Mouse (Mus musculus) hindbrain, embryonic 14.5 days (tissue): Measurements from ENCODE around the gene Nmnat2. TPM values are rescaled to one million over a fixed set of nuclear protein-coding genes. Genes with fewer than 3 reads are reported as not detected.

Source experiments
- ATAC-seq: fragments of 200-750 bp; cut with Nextera tagmentation; 2 replicates; pipeline ENCODE4 v1.8.0; 2017; ENCODE audit warnings: moderate number of reproducible peaks, mild to moderate bottlenecking, moderate TSS enrichment, moderate library complexity; ENCODE audit not compliant: low FRiP score
- DNase-seq: peaks from one replicate; pipeline ENCODE4 v3.0.0-alpha.2; 2015; ENCODE audit warnings: low spot score
- H3K27ac ChIP-seq: fragments of 300-500 bp; sonication (generic); 2 replicates; pipeline ENCODE4 v1.5.1; 2014; ENCODE audit warnings: mild to moderate bottlenecking, moderate library complexity
- H3K27me3 ChIP-seq: fragments of 300-500 bp; sonication (generic); 2 replicates; pipeline ENCODE4 v1.6.1; 2014; ENCODE audit warnings: mild to moderate bottlenecking, low read length, mixed read lengths; ENCODE audit not compliant: control insufficient read depth, insufficient read depth
- H3K36me3 ChIP-seq: fragments of 300-500 bp; sonication (generic); replicated peaks from 2 replicates; pipeline ENCODE4 v1.6.1; 2014; ENCODE audit not compliant: control insufficient read depth, insufficient read depth
- H3K4me1 ChIP-seq: fragments of 300-500 bp; sonication (generic); replicated peaks from 2 replicates; pipeline ENCODE4 v1.6.1; 2014; ENCODE audit warnings: antibody characterized with exemption, low read length, mixed read lengths; ENCODE audit not compliant: control insufficient read depth, insufficient read depth
- H3K4me2 ChIP-seq: fragments of 300-500 bp; sonication (generic); replicated peaks from 2 replicates; pipeline ENCODE4 v1.6.1; 2014; ENCODE audit warnings: mild to moderate bottlenecking, moderate library complexity
- H3K4me3 ChIP-seq: fragments of 300-500 bp; sonication (generic); replicated peaks from 2 replicates; pipeline ENCODE4 v1.5.1; 2014; ENCODE audit warnings: mild to moderate bottlenecking, low read length
- H3K9ac ChIP-seq: fragments of 300-500 bp; sonication (generic); 2 replicates; pipeline ENCODE4 v1.6.1; 2014
- H3K9me3 ChIP-seq: fragments of 300-500 bp; sonication (generic); 2 replicates; pipeline ENCODE4 v1.6.1; 2016; ENCODE audit warnings: low read length; ENCODE audit not compliant: control insufficient read depth
- WGBS: fragments of 180-500 bp; shearing (Covaris S2); extraction: QIAGEN DNeasy Blood & Tissue Kit; methylation state at CpG from one replicate; pipeline ENCODE4 v1.1.7; 2014; 5-methylcytosine and 5-hydroxymethylcytosine counted together
- polyA plus RNA-seq: library from polyadenylated mRNA; unstranded; fragments of >200 nt; fragmentation: Nextera tagmentation; extraction: Ambion mirVana; gene quantifications from 2 replicates; pipeline ENCODE4 v1.2.1, GENCODE M21; 2014

Nmnat2 gene
- polyA plus RNA-seq, 1 experiment from 2014 or later: 84.7 TPM

DNA sequence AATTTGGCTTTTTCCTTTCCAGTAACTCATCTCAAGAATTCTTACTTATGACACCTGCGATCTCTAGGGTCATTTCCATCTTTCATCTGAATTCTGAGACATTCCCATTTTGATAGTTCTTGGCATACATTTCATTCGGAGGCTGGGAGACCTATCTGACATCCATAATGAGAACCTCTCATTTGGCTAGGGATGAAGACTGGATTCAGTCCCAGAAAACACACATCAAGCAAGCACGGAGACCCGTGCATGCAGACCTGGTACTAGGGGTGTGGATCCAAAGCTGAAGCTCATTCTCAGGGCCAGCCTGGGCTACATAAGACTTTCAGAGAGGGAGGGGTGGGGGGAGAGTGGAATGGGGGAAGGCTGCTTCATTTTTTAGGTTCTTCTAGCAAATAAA, 68.2 kb downstream of the Nmnat2 start:
- no peak overlapping the region for H3K9ac ChIP-seq
- no peaks in the 10 kb centered on the region for H3K27me3 ChIP-seq
- ATAC-seq (no peak), DNase-seq (no peak)
- H3K36me3 ChIP-seq: no peaks in the 10 kb centered on the region
- H3K4me2 ChIP-seq: no peak overlapping the region
- H3K27ac ChIP-seq: no peak overlapping the region
- WGBS: 85% methylated on average over 4 of the region's 4 CpGs
- no peaks in the 10 kb centered on the region for H3K9me3 ChIP-seq
- H3K4me3 ChIP-seq: no peak overlapping the region
- H3K4me1 ChIP-seq: peaks cover 5% of the 10 kb centered on the region; the same call in 1 of the 2 replicates

DNA sequence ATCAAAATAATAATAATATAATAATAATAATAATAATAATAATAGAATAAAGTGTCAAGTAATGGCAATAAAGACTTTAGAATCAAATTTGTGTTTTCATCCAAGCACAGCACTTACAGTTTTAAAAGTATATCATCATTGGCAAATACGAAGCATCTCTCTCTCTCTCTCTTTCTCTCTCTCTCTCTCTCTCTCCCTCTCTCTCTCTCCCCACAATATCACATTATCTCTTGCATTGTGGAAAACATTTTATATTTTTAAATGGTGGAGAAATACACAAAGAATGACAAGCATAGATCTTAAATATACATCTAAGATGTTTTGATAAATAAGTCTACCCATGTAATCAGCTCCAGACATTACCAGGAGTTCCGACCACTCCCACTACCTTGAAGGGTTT, 69.1 kb downstream of the Nmnat2 start:
- Histone ChIP-seq H3K4me3 (no peak overlapping the region), H3K36me3 (no peaks in the 10 kb centered on the region), H3K9ac (no peak overlapping the region), H3K27me3 (no peaks in the 10 kb centered on the region), H3K9me3 (no peaks in the 10 kb centered on the region), H3K4me2 (no peak overlapping the region), H3K27ac (no peak overlapping the region), H3K4me1 (peaks cover 5% of the 10 kb centered on the region; the same call in 1 of the 2 replicates)
- DNase-seq: no peak
- ATAC-seq: no peak
- WGBS: 91% methylated on average over 2 of the region's 2 CpGs

DNA sequence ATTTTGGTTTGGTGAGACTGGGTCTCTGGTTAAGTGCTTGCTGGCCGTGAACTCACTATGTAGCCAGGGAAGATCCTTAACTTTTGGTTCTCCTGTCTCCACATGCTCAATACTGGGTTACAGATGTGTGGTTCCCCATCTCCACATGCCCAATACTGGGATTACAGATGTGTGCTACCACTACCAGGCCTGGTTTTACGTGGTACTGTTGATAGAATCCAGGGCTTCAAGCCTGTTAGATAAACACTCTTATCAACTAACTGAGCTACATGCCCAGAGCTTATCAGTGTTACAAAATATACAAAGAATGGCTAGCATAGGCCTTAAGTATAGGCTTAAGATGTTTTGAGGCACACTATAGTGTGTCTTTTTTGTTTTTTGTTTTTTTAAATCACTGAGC, 69.7 kb downstream of the Nmnat2 start:
- no peak overlapping the region for H3K4me3 ChIP-seq
- H3K27me3 ChIP-seq: no peaks in the 10 kb centered on the region
- no peak overlapping the region for H3K27ac ChIP-seq
- H3K9me3 ChIP-seq: no peaks in the 10 kb centered on the region
- 83% methylated on average over 2 of the region's 2 CpGs for WGBS
- no peaks in the 10 kb centered on the region for H3K36me3 ChIP-seq
- H3K4me2 ChIP-seq: no peak overlapping the region
- ATAC-seq: no peak
- no peak for DNase-seq
- H3K4me1 ChIP-seq: peaks cover 5% of the 10 kb centered on the region; the same call in 1 of the 2 replicates
- no peak overlapping the region for H3K9ac ChIP-seq

DNA sequence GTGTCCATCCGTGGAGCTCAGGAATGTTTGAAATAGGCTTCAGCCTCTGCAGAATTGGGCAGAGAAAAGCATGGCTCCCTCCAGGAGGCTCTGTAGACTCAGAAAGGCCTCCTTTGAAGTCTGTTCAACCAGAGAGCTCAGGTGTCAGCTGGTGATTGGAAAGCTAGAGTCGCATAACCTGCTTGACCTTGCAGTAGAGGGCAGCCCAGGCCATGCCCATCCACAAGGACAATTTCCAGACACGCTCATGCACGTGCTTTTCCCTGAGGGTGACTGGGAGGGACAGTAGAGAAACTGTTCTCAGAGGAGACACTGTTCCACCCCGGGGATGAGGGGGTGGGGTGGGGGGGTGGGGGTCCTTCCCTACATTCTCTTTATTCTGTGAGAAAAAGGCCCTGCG, 76.6 kb downstream of the Nmnat2 start:
- Histone ChIP-seq H3K36me3 (no peaks in the 10 kb centered on the region), H3K9ac (0 out of 2 replicates have a peak overlapping the region, but pooled peaks have one; percentile 13), H3K4me2 (peak overlapping the region; percentile 23; the same call in 1 of the 2 replicates), H3K9me3 (no peaks in the 10 kb centered on the region), H3K27me3 (no peaks in the 10 kb centered on the region), H3K4me1 (peaks cover 39% of the 10 kb centered on the region), H3K4me3 (no peak overlapping the region), H3K27ac (no peak overlapping the region; the same call in 1 of the 2 replicates)
- 46% methylated on average over 6 of the region's 6 CpGs for WGBS
- DNase-seq (no peak), ATAC-seq (no peak)

DNA sequence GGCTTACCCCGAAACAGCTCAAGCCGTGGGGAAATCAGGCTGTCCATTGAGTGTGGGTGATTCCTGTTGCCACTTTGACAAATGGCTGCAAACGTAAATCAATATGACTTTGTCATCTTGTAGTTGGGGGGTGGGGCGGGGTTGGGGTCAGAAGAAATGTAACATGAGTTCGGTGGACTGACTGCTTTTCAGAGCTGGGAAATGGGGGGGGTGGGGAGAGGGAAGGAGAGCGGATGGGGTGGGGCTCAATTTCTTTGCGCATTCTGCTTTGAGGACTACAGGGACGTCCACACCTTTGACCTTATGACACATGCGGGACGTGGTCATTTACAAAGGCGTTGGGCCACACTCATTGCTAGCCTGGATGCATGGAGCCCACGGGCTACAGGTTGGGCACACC, 77.2 kb downstream of the Nmnat2 start:
- no peak overlapping the region for H3K27ac ChIP-seq
- no peak for ATAC-seq

DNA sequence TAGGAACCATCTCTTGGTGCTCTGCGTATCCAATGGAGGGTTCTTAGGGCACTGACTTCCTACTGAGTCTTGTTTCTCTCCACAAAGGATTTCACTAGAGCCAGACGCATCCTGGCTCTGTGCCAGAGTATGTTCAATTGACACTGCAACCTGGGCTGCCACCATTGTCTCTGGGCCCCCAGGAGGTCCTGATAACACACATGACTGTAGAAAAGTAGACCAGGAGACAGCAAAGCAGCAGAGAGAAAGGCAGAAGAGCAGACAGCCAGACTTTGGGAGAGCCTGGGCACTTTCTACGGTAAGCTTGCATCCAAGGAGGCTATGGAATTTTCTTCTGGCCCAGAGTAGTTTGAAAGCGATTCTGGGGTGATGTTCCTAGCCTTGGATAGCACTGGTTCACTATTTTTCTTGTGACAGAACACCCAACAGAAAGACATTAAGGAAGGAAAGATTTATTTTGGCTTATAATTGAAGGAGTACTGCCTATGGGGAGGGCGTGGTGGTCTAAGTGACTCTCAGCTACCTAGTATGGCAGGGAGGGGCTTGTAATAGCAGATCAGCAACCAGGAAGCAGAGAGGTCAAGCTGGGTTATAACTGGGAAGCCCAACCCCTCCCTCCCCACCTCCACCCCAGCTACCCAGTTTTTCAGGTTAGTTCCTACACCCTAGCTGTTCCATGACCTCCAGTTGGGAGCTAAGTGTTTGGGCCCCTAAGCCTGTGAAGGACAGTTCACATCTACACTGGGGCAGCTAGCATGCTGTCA, 78.5 kb downstream of the Nmnat2 start:
- Histone ChIP-seq H3K27ac (peak overlapping the region; percentile 34; the same call in 1 of the 2 replicates), H3K27me3 (no peaks in the 10 kb centered on the region), H3K4me3 (no peak overlapping the region), H3K4me1 (peaks cover 34% of the 10 kb centered on the region), H3K36me3 (no peaks in the 10 kb centered on the region), H3K9ac (no peak overlapping the region), H3K9me3 (no peaks in the 10 kb centered on the region), H3K4me2 (no peak overlapping the region)
- no peak for DNase-seq
- ATAC-seq: no peak
- 44% methylated on average over 5 of the region's 5 CpGs for WGBS

More for the DNA sequence above, 77.2 kb downstream of the Nmnat2 start:
- H3K9ac ChIP-seq: 0 out of 2 replicates have a peak overlapping the region, but pooled peaks have one; percentile 13
- H3K4me1 ChIP-seq: peaks cover 39% of the 10 kb centered on the region
- no peaks in the 10 kb centered on the region for H3K36me3 ChIP-seq
- H3K27me3 ChIP-seq: no peaks in the 10 kb centered on the region
- peak overlapping the region; percentile 23 for H3K4me2 ChIP-seq
- DNase-seq: no peak
- H3K9me3 ChIP-seq: no peaks in the 10 kb centered on the region
- no peak overlapping the region for H3K4me3 ChIP-seq
- 58% methylated on average over 12 of the region's 12 CpGs for WGBS

DNA sequence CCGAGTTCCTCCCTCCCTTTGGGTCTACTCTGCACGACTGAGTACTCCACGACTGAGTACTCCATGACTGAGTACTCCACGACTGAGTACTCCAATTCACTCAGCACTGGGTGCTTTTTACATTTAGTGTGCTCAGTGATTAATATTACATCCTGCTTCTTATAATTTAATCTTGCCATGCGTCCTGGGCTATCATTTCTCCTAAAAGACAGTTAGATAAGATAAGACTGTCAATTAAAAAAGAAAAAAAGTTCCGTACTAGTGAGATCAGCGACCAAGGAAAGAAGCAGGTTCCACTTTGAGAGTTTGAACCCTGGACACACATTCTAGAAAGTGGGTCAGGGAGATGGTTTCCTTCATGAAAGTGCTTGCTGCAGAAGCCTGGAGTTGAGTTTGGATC, 79.3 kb downstream of the Nmnat2 start:
- no peak overlapping the region for H3K4me3 ChIP-seq
- H3K9me3 ChIP-seq: no peaks in the 10 kb centered on the region
- ATAC-seq: no peak
- peaks cover 34% of the 10 kb centered on the region for H3K4me1 ChIP-seq
- H3K9ac ChIP-seq: no peak overlapping the region
- H3K4me2 ChIP-seq: no peak overlapping the region
- WGBS: 81% methylated on average over 7 of the region's 7 CpGs
- H3K27ac ChIP-seq: no peak overlapping the region
- H3K27me3 ChIP-seq: no peaks in the 10 kb centered on the region
- no peaks in the 10 kb centered on the region for H3K36me3 ChIP-seq
- no peak for DNase-seq

DNA sequence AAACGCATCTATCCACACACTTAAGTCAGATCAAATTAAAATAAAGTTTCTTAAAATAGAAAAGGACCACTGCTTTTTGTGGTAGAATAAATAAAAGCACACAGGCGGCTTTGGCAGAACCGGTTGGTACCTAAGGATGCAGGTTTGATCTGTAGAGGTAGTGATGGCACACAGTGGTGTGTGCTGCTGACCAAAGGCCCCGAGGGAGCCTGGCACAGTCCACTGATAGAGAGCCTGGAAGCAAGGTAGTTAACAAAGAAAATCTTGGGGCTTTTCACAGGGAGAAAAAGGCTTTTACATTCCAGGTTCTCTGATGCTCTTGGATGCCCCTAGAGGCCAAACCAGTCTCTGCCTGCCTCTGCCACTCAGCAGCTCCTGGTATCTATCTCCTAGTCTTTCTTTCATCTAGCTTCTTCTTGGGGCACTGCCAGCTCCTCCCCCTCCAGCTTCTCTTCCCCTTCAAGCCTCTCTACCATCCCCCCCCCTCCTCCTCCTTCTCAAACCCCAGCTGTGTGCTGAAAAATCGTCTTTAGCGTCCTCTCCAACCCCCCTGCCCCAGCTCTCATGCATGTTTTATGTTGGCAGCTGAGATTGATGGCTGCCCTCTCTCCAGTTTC, 80.6 kb downstream of the Nmnat2 start:
- 35% methylated on average over 6 of the region's 6 CpGs for WGBS
- Histone ChIP-seq H3K9me3 (no peaks in the 10 kb centered on the region), H3K27ac (peak overlapping the region; percentile 83), H3K4me2 (no peak overlapping the region), H3K4me1 (peaks cover 40% of the 10 kb centered on the region), H3K9ac (peak overlapping the region; percentile 25; the same call in 1 of the 2 replicates), H3K4me3 (no peak overlapping the region), H3K27me3 (no peaks in the 10 kb centered on the region), H3K36me3 (no peaks in the 10 kb centered on the region)
- ATAC-seq (peak; percentile 56), DNase-seq (peak; percentile 83)
